Mouse (Mus musculus) midbrain, postnatal 0 days (tissue): ENCODE results near the gene Rnf185. TPM values are rescaled to one million over a fixed set of nuclear protein-coding genes. Genes with fewer than 3 reads are reported as not detected.
A peak's percentile ranks its signal among the peaks of the same experiment; 100 is the strongest.

Source experiments
- ATAC-seq: fragments of 200-750 bp; cut with Nextera tagmentation; 2 replicates; pipeline ENCODE4 v1.8.0; 2017; ENCODE audit warnings: moderate number of reproducible peaks, mild to moderate bottlenecking, moderate TSS enrichment, moderate library complexity; ENCODE audit not compliant: low FRiP score
- DNase-seq: peaks from one replicate; pipeline ENCODE4 v3.0.0-alpha.2; 2015; ENCODE audit warnings: low spot score
- H3K27ac ChIP-seq: fragments of 300-500 bp; sonication (generic); 2 replicates; pipeline ENCODE4 v1.5.1; 2014; ENCODE audit warnings: low read depth, mild to moderate bottlenecking, low read length, mixed read lengths
- H3K27me3 ChIP-seq: fragments of 300-500 bp; sonication (generic); 2 replicates; pipeline ENCODE4 v1.6.1; 2014; ENCODE audit warnings: low read length, control low read depth, mixed read lengths; ENCODE audit not compliant: insufficient read depth
- H3K36me3 ChIP-seq: fragments of 300-500 bp; sonication (generic); 2 replicates; pipeline ENCODE4 v1.6.1; 2014; ENCODE audit warnings: low read length, control low read depth, mixed read lengths; ENCODE audit not compliant: insufficient read depth
- H3K4me1 ChIP-seq: fragments of 300-500 bp; sonication (generic); 2 replicates; pipeline ENCODE4 v1.6.1; 2014; ENCODE audit warnings: mild to moderate bottlenecking, control low read depth, antibody characterized with exemption, low read length, mixed read lengths; ENCODE audit not compliant: insufficient read depth
- H3K4me2 ChIP-seq: fragments of 300-500 bp; sonication (generic); 2 replicates; pipeline ENCODE4 v1.6.1; 2014; ENCODE audit warnings: low read depth, mild to moderate bottlenecking, low read length, mixed read lengths; ENCODE audit not compliant: poor library complexity, severe bottlenecking
- H3K4me3 ChIP-seq: fragments of 300-500 bp; sonication (generic); 2 replicates; pipeline ENCODE4 v1.5.1; 2014; ENCODE audit warnings: low read depth, mild to moderate bottlenecking, low read length, moderate library complexity
- H3K9ac ChIP-seq: fragments of 300-500 bp; sonication (generic); replicated peaks from 2 replicates; pipeline ENCODE4 v1.6.1; 2014; ENCODE audit warnings: mild to moderate bottlenecking, low read length, moderate library complexity, mixed read lengths; ENCODE audit not compliant: poor library complexity, severe bottlenecking
- H3K9me3 ChIP-seq: fragments of 300-500 bp; sonication (generic); 2 replicates; pipeline ENCODE4 v1.6.1; 2016; ENCODE audit warnings: low read length, control low read depth
- CTCF ChIP-seq: IDR thresholded peaks from 2 replicates; pipeline ENCODE4 v1.5.1; 2016; ENCODE audit warnings: antibody characterized with exemption, mild to moderate bottlenecking
- WGBS: fragments of 180-500 bp; shearing (Covaris S2); extraction: QIAGEN DNeasy Blood & Tissue Kit; methylation state at CpG from one replicate; pipeline ENCODE4 v1.1.7; 2014; 5-methylcytosine and 5-hydroxymethylcytosine counted together
- polyA plus RNA-seq: library from polyadenylated mRNA; unstranded; fragments of >200 nt; fragmentation: Nextera tagmentation; extraction: Ambion mirVana; gene quantifications from 2 replicates; pipeline ENCODE4 v1.2.1, GENCODE M21; 2015
- total RNA-seq: library from RNA; depleted of rRNA; stranded (reverse); fragments of >200 nt; gene quantifications from 2 replicates; pipeline ENCODE4 v1.2.3, GENCODE M21; 2014

Gene Rnf185
- total and polyA plus RNA-seq, 2 experiments from 2014 or later = 39.6 to 43.6 TPM

DNA sequence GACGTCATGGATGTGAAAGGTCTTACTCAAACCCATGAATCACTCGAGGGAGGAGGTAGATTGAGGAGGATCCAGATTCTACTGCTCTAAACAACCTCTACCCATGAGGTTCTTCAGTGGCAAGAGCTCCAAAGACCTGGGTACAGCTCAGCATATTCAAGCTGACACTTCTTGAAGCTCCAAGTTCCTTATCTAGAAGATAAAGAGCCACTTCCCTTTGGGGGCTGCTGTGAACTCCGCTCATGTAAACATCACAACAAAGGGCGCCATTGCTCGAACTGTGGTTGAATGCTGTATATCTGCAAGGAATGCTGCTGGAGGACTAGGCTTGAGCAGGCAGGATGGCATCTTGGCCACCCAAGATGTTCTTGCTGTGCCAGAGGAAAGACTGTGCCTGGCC is 36.9 kb upstream of the Rnf185 start:
- ATAC-seq = no peak
- no peak overlapping the region for H3K4me3 ChIP-seq
- DNase-seq = no peak
- H3K9ac ChIP-seq = no peak overlapping the region
- no peak for TF ChIP-seq CTCF
- no peaks in the 10 kb centered on the region for H3K9me3 ChIP-seq
- H3K36me3 ChIP-seq = no peaks in the 10 kb centered on the region
- H3K4me2 ChIP-seq = no peak overlapping the region
- WGBS = 86% methylated on average over 5 of the region's 5 CpGs
- no peaks in the 10 kb centered on the region for H3K27me3 ChIP-seq
- no peaks in the 10 kb centered on the region for H3K4me1 ChIP-seq
- no peak overlapping the region for H3K27ac ChIP-seq

DNA sequence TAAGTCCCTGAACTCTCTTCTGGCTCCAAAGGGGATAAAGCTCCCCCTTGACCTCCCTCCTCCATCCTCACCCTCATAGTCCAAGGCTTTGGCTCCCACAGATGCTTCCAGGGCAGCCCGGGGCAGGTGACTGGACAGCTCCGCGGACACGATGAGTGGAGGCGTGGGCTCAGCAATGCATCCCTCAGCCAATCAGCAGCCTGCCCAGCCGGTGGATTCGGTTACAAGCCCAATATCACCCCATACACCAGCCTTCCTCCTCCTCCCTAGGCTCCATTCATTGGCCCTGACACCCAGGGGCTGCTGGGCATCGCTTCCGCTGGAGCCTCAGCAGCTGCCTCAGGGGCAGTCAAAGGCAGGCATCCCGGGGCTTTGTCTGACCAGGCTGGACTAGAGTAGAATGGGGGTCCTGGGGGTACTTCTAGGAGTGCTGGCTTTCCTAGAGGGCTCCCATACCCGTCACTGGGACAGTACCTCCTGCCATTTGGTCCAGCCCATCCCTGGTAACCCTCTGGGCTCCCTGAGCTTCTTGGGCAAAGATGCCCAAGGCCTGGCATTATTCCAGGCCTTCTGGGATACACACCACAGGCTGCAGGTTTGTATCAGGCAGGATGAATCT is 35.9 kb upstream of the Rnf185 start, which contains the start of gene Pla2g3:
Gene Pla2g3, plus strand, starts transcription at position 333 of the 619 bp plus-strand sequence.
- H3K4me3 ChIP-seq = no peak within 1 kb of the TSS
- no peak within 1 kb of the TSS for H3K9ac ChIP-seq
- no peaks in the 10 kb centered on the region for H3K9me3 ChIP-seq
- H3K4me1 ChIP-seq = no peaks in the 10 kb centered on the region
- ATAC-seq = no peak
- H3K4me2 ChIP-seq = no peak within 1 kb of the TSS
- H3K36me3 ChIP-seq = no peaks in the 10 kb centered on the region
- DNase-seq = peak; percentile 30
- TF ChIP-seq CTCF = no peak
- H3K27ac ChIP-seq = no peak within 1 kb of the TSS
- WGBS = 20% methylated on average over 11 of the region's 11 CpGs
- H3K27me3 ChIP-seq = no peaks in the 10 kb centered on the region

GRCm38 (mm10) chr11:3486349-3486748 is 34.2 kb upstream of the Rnf185 start:
- no peak for ATAC-seq
- TF ChIP-seq CTCF = no peak
- Histone ChIP-seq H3K27ac (no peak overlapping the region), H3K36me3 (no peaks in the 10 kb centered on the region), H3K4me1 (no peaks in the 10 kb centered on the region), H3K4me3 (no peak overlapping the region), H3K9ac (no peak overlapping the region), H3K9me3 (no peaks in the 10 kb centered on the region), H3K27me3 (no peaks in the 10 kb centered on the region), H3K4me2 (no peak overlapping the region)
- 76% methylated on average over 7 of the region's 7 CpGs for WGBS
- DNase-seq = no peak

DNA sequence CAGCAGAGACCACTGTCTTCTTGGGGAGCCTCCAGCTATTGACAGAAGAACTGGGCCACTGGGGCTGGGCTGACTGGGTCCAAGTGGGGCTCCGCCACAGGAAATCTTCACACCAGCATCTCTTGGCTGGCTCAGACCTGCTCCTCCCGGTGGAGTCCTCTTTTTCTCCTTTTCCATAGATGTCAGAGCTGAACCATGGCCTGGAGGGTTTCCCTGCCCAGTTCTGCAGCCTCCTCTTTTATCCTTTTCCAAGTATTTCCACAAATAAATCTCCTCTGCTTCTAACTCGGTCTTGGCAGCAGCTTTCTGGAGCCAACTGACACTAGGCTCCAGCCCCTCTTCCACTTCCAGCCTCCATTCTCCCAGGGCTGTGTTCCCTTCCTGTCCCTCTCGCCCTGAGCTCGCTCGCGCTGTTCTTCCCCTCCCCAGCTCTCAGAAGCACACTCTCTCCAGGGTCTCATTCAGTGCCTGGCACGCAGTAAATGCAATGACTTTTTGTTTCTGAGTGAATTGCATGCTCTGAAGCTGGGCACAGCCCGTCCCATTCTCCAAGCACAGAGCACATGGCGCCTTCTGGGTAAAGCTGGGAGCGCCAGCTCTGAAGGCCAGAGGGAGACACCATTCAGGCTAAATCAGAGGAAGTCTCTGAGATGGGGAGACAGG is 31.9 kb upstream of the Rnf185 start:
- no peak overlapping the region for H3K4me2 ChIP-seq
- H3K4me3 ChIP-seq = no peak overlapping the region
- TF ChIP-seq CTCF = no peak
- H3K36me3 ChIP-seq = no peaks in the 10 kb centered on the region
- no peaks in the 10 kb centered on the region for H3K4me1 ChIP-seq
- H3K9ac ChIP-seq = no peak overlapping the region
- H3K27me3 ChIP-seq = no peaks in the 10 kb centered on the region
- no peaks in the 10 kb centered on the region for H3K9me3 ChIP-seq
- ATAC-seq = peak; percentile 84
- H3K27ac ChIP-seq = peak overlapping the region; percentile 2
- 56% methylated on average over 11 of the region's 11 CpGs for WGBS
- DNase-seq = peak; percentile 74

DNA sequence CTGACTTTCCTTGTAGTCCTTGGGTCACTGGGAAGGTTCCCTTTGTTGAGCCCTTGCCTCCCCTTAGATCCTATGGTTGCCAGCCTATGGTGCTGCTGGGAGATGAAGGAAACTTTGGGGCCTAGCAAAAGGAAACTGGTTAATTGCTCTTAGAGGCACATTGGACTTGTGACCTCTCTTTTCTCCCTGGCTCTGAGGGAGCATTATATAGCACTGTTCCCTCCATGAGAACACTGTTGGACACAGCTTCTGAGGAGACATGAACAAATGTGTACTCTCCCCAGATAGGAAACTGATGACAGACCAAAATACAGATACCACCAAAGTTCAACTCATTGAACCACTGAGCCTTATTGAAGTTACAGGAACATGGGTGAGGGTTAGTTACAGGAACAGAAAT is 23.3 kb upstream of the Rnf185 start:
- no peaks in the 10 kb centered on the region for H3K27me3 ChIP-seq
- H3K9ac ChIP-seq = no peak overlapping the region
- no peaks in the 10 kb centered on the region for H3K4me1 ChIP-seq
- no peaks in the 10 kb centered on the region for H3K36me3 ChIP-seq
- H3K9me3 ChIP-seq = no peaks in the 10 kb centered on the region
- ATAC-seq (no peak), DNase-seq (no peak)
- no peak for TF ChIP-seq CTCF
- H3K27ac ChIP-seq = no peak overlapping the region
- H3K4me3 ChIP-seq = no peak overlapping the region
- H3K4me2 ChIP-seq = no peak overlapping the region

DNA sequence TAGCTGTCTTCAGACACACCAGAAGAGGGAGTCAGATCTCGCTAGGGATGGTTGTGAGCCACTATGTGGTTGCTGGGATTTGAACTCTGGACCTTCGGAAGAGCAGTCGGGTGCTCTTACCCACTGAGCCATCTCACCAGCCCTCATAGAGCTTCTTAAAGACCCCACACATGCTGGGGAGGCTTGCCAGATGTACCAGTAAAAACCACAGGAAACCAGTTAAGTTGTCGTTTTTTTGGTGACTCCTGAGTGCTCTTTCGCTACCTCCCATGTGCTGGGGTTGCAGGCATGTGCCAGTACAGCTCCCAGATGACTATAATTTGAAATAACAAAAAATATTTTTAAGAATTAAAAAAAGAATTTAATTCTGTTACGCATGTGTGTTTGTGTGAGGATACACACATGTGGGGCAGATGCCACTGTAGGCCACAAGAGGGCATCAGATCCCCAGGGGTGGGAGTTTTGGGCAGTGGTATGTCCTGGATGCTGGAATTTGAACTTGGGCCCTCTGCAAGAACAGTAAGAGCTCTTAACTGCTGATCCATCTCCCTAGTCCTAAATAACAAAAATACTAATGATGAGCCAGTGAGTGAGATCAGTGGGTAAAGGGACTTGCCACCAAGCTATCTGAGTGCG is 22.4 kb upstream of the Rnf185 start:
- peak; percentile 60 for TF ChIP-seq CTCF
- WGBS = 89% methylated on average over 7 of the region's 7 CpGs
- no peak overlapping the region for H3K4me3 ChIP-seq
- ATAC-seq = no peak
- no peak overlapping the region for H3K27ac ChIP-seq
- no peaks in the 10 kb centered on the region for H3K4me1 ChIP-seq
- H3K27me3 ChIP-seq = no peaks in the 10 kb centered on the region
- H3K9ac ChIP-seq = no peak overlapping the region
- no peak for DNase-seq
- H3K4me2 ChIP-seq = no peak overlapping the region
- no peaks in the 10 kb centered on the region for H3K9me3 ChIP-seq
- no peaks in the 10 kb centered on the region for H3K36me3 ChIP-seq
